16 mouse cellular contexts compared by ENCODE assay signal in the genomic region with DNA sequence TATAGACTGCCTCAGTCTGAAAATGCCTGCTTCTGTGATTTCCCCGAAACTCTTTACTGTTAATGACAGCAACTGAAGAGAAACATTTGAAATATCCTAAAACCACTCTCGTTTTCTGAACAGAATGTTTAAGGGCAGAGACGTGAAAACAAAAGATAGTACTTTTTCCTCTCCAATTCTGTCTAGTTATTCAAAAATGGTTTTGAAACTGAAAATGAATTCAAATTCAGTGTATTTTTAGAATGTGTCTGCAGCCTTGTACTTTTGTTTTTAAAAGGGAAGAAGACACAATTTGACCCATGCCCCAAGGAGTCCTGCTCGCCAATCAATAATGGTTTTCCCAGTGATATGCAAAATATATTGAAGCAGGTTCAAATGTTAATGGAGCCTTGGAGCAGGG.
"Had no signal": no experiment of that assay in that cellular context is flagged by ENCODE, and none has a peak within 500 bp of the region (broad histone marks: within the 10 kb centered on the region; RNA-seq: fewer than 3 reads in every experiment).

No protein-coding gene starts in this region.

- H3K4me3 ChIP-seq: neural tube, embryonic 13.5 days; neural tube, embryonic 15.5 days; stomach, embryonic 15.5 days had no signal

- H3K4me2 ChIP-seq: neural tube, embryonic 13.5 days; neural tube, embryonic 15.5 days; stomach, embryonic 15.5 days had no signal

- H3K9me3 ChIP-seq: neural tube, embryonic 13.5 days; neural tube, embryonic 15.5 days; stomach, embryonic 15.5 days had no signal

- DNase-seq: retina, postnatal 1 day; right cerebral cortex, adult 18-20 months; right cerebral cortex, postnatal 14 days; right cerebral cortex, postnatal 25 days; right cerebral cortex, postnatal 4 days; spleen, adult 18-20 months; thymus, adult 18-20 months; thymus, adult 2 months; thymus, postnatal 14 days; thymus, postnatal 25 days; thymus, postnatal 36 days; thymus, postnatal 4 days had no signal

- H3K4me1 ChIP-seq: neural tube, embryonic 13.5 days; neural tube, embryonic 15.5 days; stomach, embryonic 15.5 days had no signal

- H3K36me3 ChIP-seq: neural tube, embryonic 13.5 days; neural tube, embryonic 15.5 days; stomach, embryonic 15.5 days had no signal

- H3K27ac ChIP-seq: neural tube, embryonic 13.5 days; neural tube, embryonic 15.5 days; stomach, embryonic 15.5 days; stomach, postnatal 0 days had no signal

- H3K27me3 ChIP-seq: neural tube, embryonic 13.5 days; neural tube, embryonic 15.5 days; stomach, embryonic 15.5 days had no signal

- H3K9ac ChIP-seq: neural tube, embryonic 13.5 days; neural tube, embryonic 15.5 days; stomach, embryonic 15.5 days had no signal
